Mouse (Mus musculus) stomach, embryonic 16.5 days (tissue): ENCODE measurements around the gene Tcta. TPM values are rescaled to one million over a fixed set of nuclear protein-coding genes. Genes with fewer than 3 reads are reported as not detected.
A peak's percentile ranks its signal among the peaks of the same experiment; 100 is the strongest.

ENCODE experiments used
- ATAC-seq: fragments of 200-750 bp; cut with Nextera tagmentation; 2 replicates; pipeline ENCODE4 v1.8.0; 2017; ENCODE audit warnings: moderate number of reproducible peaks, moderate TSS enrichment; ENCODE audit not compliant: insufficient read depth, low FRiP score
- H3K27ac ChIP-seq: fragments of 300-500 bp; sonication (generic); 2 replicates; pipeline ENCODE4 v1.5.1; 2014; ENCODE audit warnings: low read length
- H3K27me3 ChIP-seq: fragments of 300-500 bp; sonication (generic); 2 replicates; pipeline ENCODE4 v1.6.1; 2014; ENCODE audit warnings: low read length, control low read depth, mixed read lengths; ENCODE audit not compliant: control insufficient read depth, insufficient read depth
- H3K36me3 ChIP-seq: fragments of 300-500 bp; sonication (generic); 2 replicates; pipeline ENCODE4 v1.6.1; 2014; ENCODE audit warnings: low read length; ENCODE audit not compliant: control insufficient read depth, insufficient read depth
- H3K4me1 ChIP-seq: fragments of 300-500 bp; sonication (generic); 2 replicates; pipeline ENCODE4 v1.6.1; 2014; ENCODE audit warnings: low read length, control low read depth, mixed read lengths; ENCODE audit not compliant: control insufficient read depth, insufficient read depth
- H3K4me2 ChIP-seq: fragments of 300-500 bp; sonication (generic); 2 replicates; pipeline ENCODE4 v1.6.1; 2014; ENCODE audit warnings: low read depth, low read length, mixed read lengths
- H3K4me3 ChIP-seq: fragments of 300-500 bp; sonication (generic); replicated peaks from 2 replicates; pipeline ENCODE4 v1.5.1; 2014; ENCODE audit warnings: mild to moderate bottlenecking, low read length
- H3K9ac ChIP-seq: fragments of 300-500 bp; sonication (generic); 2 replicates; pipeline ENCODE4 v1.6.1; 2014; ENCODE audit warnings: low read length
- H3K9me3 ChIP-seq: fragments of 300-500 bp; sonication (generic); replicated peaks from 2 replicates; pipeline ENCODE4 v1.6.1; 2016; ENCODE audit warnings: low read length, control low read depth; ENCODE audit not compliant: control insufficient read depth
- WGBS: fragments of 180-500 bp; shearing (Covaris S2); extraction: QIAGEN DNeasy Blood & Tissue Kit; methylation state at CpG from one replicate; pipeline ENCODE4 v1.1.7; 2014; 5-methylcytosine and 5-hydroxymethylcytosine counted together
- polyA plus RNA-seq: library from polyadenylated mRNA; unstranded; fragments of >200 nt; fragmentation: Nextera tagmentation; extraction: Ambion mirVana; gene quantifications from 2 replicates; pipeline ENCODE4 v1.2.1, GENCODE M21; 2015

Gene Tcta
- polyA plus RNA-seq, 1 experiment from 2014 or later = 46.9 TPM

- Histone ChIP-seq H3K27me3 (no peaks in the 10 kb centered on the region), H3K4me1 (peaks cover 21% of the 10 kb centered on the region), H3K4me3 (no peak overlapping the region), H3K9me3 (no peaks in the 10 kb centered on the region), H3K27ac (peak overlapping the region; percentile 71), H3K9ac (no peak overlapping the region), H3K4me2 (no peak overlapping the region), H3K36me3 (no peaks in the 10 kb centered on the region)
- WGBS = 54% methylated on average over 7 of the region's 7 CpGs
- ATAC-seq = no peak
Measured at GRCm38 (mm10) chr9:108267691-108268090, 38.3 kb downstream of the Tcta start.

GRCm38 (mm10) chr9:108266261-108266935 lies 39.6 kb downstream of the Tcta start:
- Histone ChIP-seq H3K4me3 (no peak overlapping the region), H3K9ac (no peak overlapping the region), H3K9me3 (no peaks in the 10 kb centered on the region), H3K27me3 (no peaks in the 10 kb centered on the region), H3K4me2 (no peak overlapping the region), H3K36me3 (no peaks in the 10 kb centered on the region), H3K4me1 (peaks cover 25% of the 10 kb centered on the region), H3K27ac (no peak overlapping the region)
- WGBS = 60% methylated on average over 10 of the region's 10 CpGs
- no peak for ATAC-seq

GRCm38 (mm10) chr9:108264191-108264921 lies 41.6 kb downstream of the Tcta start:
- Histone ChIP-seq H3K4me1 (peaks cover 25% of the 10 kb centered on the region), H3K36me3 (no peaks in the 10 kb centered on the region), H3K4me3 (peak overlapping the region; percentile 94), H3K4me2 (peak overlapping the region; percentile 81), H3K27me3 (no peaks in the 10 kb centered on the region), H3K9ac (peak overlapping the region; percentile 56), H3K9me3 (no peaks in the 10 kb centered on the region), H3K27ac (peak overlapping the region; percentile 93)
- WGBS = 8% methylated on average over 10 of the region's 10 CpGs
- no peak for ATAC-seq

GRCm38 (mm10) chr9:108263690-108264190 lies 42.2 kb downstream of the Tcta start, which contains the start of gene Dag1:
TSS of gene Dag1 (minus strand) at chr9:108263958.
- Histone ChIP-seq H3K9me3 (no peaks in the 10 kb centered on the region), H3K9ac (peak within 1 kb of the TSS; percentile 92), H3K27ac (peak within 1 kb of the TSS; percentile 93), H3K4me2 (peak within 1 kb of the TSS; percentile 81), H3K4me1 (peaks cover 25% of the 10 kb centered on the region), H3K4me3 (peak within 1 kb of the TSS; percentile 94), H3K27me3 (no peaks in the 10 kb centered on the region), H3K36me3 (no peaks in the 10 kb centered on the region)
- peak; percentile 97 for ATAC-seq
- under 1% methylated on average over 62 of the region's 71 CpGs for WGBS

- H3K4me1 ChIP-seq = peaks cover 25% of the 10 kb centered on the region
- H3K4me3 ChIP-seq = peak overlapping the region; percentile 94
- no peaks in the 10 kb centered on the region for H3K27me3 ChIP-seq
- WGBS = under 1% methylated on average over 60 of the region's 62 CpGs
- ATAC-seq = peak; percentile 42
- no peaks in the 10 kb centered on the region for H3K36me3 ChIP-seq
- peak overlapping the region; percentile 93 for H3K27ac ChIP-seq
- no peaks in the 10 kb centered on the region for H3K9me3 ChIP-seq
- peak overlapping the region; percentile 81 for H3K4me2 ChIP-seq
- H3K9ac ChIP-seq = peak overlapping the region; percentile 92
Measured at GRCm38 (mm10) chr9:108263131-108263681, 42.8 kb downstream of the Tcta start.

- H3K36me3 ChIP-seq = no peaks in the 10 kb centered on the region
- WGBS = 32% methylated on average over 11 of the region's 11 CpGs
- H3K4me3 ChIP-seq = peak overlapping the region; percentile 94
- H3K27ac ChIP-seq = peak overlapping the region; percentile 93
- no peaks in the 10 kb centered on the region for H3K27me3 ChIP-seq
- peak overlapping the region; percentile 92 for H3K9ac ChIP-seq
- no peak for ATAC-seq
- H3K4me1 ChIP-seq = peaks cover 25% of the 10 kb centered on the region
- no peaks in the 10 kb centered on the region for H3K9me3 ChIP-seq
- H3K4me2 ChIP-seq = peak overlapping the region; percentile 81
Measured at GRCm38 (mm10) chr9:108262494-108263049, 43.4 kb downstream of the Tcta start.

- Histone ChIP-seq H3K4me3 (peak overlapping the region; percentile 94), H3K9ac (peak overlapping the region; percentile 92; the same call in 1 of the 2 replicates), H3K4me1 (peaks cover 25% of the 10 kb centered on the region), H3K9me3 (no peaks in the 10 kb centered on the region), H3K27me3 (no peaks in the 10 kb centered on the region), H3K4me2 (peak overlapping the region; percentile 81), H3K27ac (no peak overlapping the region; the same call in 1 of the 2 replicates), H3K36me3 (no peaks in the 10 kb centered on the region)
- 55% methylated on average over 7 of the region's 7 CpGs for WGBS
- no peak for ATAC-seq
Measured at GRCm38 (mm10) chr9:108261865-108262264, 44.1 kb downstream of the Tcta start.

- no peak overlapping the region for H3K27ac ChIP-seq
- H3K36me3 ChIP-seq = no peaks in the 10 kb centered on the region
- H3K4me2 ChIP-seq = no peak overlapping the region
- no peak for ATAC-seq
- H3K4me1 ChIP-seq = peaks cover 25% of the 10 kb centered on the region
- WGBS = 75% methylated on average over 4 of the region's 4 CpGs
- H3K9me3 ChIP-seq = no peaks in the 10 kb centered on the region
- no peak overlapping the region for H3K9ac ChIP-seq
- no peak overlapping the region for H3K4me3 ChIP-seq
- H3K27me3 ChIP-seq = no peaks in the 10 kb centered on the region
Measured at GRCm38 (mm10) chr9:108260526-108260925, 45.4 kb downstream of the Tcta start.
